Mouse (Mus musculus) embryonic fibroblast, embryonic 13.5 days (primary cell): ENCODE measurements around the gene Smg5. TPM values are rescaled to one million over a fixed set of nuclear protein-coding genes. Genes with fewer than 3 reads are reported as not detected.
"Not testable (repeated sequence)": the region's sequence is repeated elsewhere in the genome, so short reads cannot be mapped to it uniquely, and the experiment has no call there.

Experiments
- H3K27ac ChIP-seq: 2 replicates; pipeline ENCODE4 v1.5.1; 2012; ENCODE audit warnings: low read length, control low read depth, inconsistent platforms; ENCODE audit not compliant: insufficient read depth
- H3K4me1 ChIP-seq: 2 replicates; pipeline ENCODE4 v1.6.1; 2011; ENCODE audit warnings: low read length; ENCODE audit not compliant: control insufficient read depth, insufficient read depth
- H3K4me3 ChIP-seq: 2 replicates; pipeline ENCODE4 v1.5.1; 2011; ENCODE audit warnings: mild to moderate bottlenecking, control low read depth, low read length; ENCODE audit not compliant: insufficient read depth
- CTCF ChIP-seq: IDR thresholded peaks from 2 replicates; pipeline ENCODE4 v1.5.1; 2011; ENCODE audit warnings: mild to moderate bottlenecking, control low read depth, low read length, moderate library complexity, borderline replicate concordance; ENCODE audit not compliant: insufficient read depth
- POLR2A ChIP-seq: IDR thresholded peaks from 2 replicates; pipeline ENCODE4 v1.6.1; 2011; ENCODE audit warnings: low read depth, mild to moderate bottlenecking, control low read depth, low read length, moderate library complexity
- polyA plus RNA-seq: library from polyadenylated mRNA; stranded (reverse); fragments of >200 nt; gene quantifications from 2 replicates; pipeline ENCODE4 v1.2.4, GENCODE M21; 2011; ENCODE audit warnings: low read depth; ENCODE audit not compliant: missing spikeins, insufficient read length

Gene Smg5
- polyA plus RNA-seq, 1 experiment, result 71.6 TPM

DNA sequence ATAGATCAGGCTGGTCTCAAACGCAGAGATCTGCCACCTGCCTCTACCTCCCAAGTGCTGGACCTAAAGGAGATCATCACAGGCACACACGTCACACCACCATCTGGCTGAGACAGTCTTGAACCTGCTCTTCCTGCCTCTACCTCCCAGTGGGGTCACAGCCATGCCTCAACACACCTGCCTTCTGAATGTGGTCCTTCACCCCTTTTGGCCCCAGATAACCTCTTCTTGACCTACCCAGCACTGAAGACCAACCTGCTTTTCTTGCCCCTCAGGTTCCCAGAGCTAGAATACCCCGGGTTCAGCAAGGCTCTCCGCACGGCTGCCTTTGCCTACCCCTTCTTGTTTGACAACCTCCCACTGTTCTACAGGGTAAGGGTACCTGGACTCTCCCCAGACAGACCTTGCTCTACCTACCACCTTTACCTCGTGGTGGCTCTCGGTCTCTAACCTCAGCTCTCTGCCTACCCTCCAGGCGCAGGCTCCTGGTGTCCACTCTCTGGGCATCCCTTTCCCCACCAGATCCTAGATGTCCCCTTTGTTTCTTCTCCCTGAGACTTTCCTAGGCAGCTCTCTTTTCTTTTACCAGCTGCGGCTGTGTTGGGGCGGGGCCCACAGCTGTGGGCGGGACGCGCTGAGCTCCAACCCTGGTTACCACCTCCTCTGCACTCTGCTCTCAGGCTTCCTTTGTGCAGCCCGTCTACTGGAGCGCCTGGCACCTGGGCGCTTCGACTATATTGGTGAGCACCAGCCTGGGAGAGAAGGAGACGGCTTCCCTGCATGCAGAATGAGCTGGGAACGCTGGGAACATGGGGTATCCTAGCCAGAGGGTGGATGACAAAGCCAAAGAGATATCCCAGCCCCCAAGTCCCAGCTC lies 39.9 kb downstream of the Smg5 start:
- H3K4me1 ChIP-seq, H3K27ac ChIP-seq, H3K4me3 ChIP-seq: not testable (repeated sequence)

DNA sequence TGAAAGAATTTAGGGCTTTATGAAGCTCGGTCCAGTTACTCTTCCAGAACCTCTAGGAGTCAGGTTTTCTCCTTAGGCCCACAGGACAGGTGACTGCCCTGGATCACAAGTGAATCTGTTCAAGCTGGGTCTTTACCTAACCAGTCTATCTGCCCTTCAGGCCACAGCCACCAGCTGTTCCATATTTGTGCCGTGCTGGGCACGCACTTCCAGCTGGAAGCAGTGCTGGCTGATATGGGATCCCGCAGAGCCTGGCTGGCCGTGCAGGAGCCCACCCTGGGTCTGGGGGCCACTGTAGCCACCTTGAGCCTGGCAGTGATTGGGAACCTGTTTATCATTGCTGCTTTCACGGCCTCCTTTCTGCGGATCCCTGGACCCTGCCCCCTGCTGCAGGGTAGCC lies 40.6 kb downstream of the Smg5 start:
- H3K27ac ChIP-seq, H3K4me3 ChIP-seq, H3K4me1 ChIP-seq: not testable (repeated sequence)

DNA sequence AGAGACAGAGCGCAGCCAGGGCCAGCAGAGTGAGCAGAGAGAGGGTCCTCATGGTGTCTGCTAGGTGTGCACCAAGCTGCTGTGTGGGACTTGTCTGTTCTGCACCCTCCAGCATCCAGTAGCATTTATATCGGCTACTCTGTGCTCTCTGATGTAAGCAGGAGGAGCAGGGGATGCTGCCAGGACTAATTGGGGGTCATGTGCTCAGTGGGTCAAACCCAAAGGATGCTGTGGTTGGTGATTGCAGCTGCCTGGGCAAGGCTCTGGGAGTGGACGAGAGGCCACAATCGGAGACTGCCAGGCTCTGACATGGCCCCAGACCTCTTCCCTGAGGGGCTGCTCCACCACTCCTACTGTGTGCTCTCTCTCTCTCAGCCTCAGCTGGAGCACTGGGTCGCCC lies 42.5 kb downstream of the Smg5 start, which contains the start of gene Bglap2:
TSS of gene Bglap2 (minus strand) at position 101 of the 400 bp plus-strand sequence.
- not testable (repeated sequence) for H3K27ac ChIP-seq, H3K4me3 ChIP-seq, H3K4me1 ChIP-seq

DNA sequence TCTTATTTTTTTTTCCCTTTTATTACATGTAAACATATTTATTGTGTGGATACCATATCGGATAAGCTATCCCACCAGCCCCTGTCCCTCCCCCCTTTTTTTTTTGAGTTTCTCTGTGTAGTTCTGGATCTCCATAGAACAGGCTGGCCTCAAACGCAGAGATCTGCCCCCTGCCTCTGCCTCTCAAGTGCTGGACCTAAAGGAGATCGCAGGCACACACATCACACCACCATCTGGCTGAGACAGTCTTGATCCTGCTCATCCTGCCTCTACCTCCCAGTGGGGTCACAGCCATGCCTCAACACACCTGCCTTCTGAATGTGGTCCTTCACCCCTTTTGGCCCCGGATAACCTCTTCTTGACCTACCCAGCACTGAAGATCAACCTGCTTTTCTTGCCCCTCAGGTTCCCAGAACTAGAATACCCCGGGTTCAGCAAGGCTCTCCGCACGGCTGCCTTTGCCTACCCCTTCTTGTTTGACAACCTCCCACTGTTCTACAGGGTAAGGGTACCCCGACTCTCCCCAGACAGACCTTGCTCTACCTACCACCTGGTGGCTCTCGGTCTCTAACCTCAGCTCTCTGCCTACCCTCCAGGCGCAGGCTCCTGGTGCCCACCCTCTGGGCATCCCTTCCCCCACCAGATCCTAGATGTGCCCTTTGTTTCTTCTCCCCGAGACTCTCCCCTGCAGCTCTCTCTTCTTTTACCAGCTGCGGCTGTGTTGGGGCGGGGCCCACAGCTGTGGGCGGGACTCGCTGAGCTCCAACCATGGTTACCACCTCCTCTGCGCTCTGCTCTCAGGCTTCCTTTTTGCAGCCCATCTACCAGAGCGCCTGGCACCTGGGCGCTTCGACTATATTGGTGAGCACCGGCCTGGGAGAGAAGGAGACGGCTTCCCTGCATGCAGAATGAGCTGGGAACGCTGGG lies 45.6 kb downstream of the Smg5 start:
- H3K4me3 ChIP-seq, H3K27ac ChIP-seq, H3K4me1 ChIP-seq: not testable (repeated sequence)

DNA sequence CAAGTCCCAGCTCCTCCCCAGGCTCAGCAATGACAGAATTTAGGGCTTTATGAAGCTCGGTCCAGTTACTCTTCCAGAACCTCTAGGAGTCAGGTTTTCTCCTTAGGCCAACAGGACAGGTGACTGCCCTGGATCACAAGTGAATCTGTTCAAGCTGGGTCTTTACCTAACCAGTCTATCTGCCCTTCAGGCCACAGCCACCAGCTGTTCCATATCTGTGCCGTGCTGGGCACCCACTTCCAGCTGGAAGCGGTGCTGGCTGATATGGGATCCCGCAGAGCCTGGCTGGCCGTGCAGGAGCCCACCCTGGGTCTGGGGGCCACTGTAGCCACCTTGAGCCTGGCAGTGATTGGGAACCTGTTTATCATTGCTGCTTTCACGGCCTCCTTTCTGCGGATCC lies 46.3 kb downstream of the Smg5 start:
- H3K4me3 ChIP-seq, H3K4me1 ChIP-seq, H3K27ac ChIP-seq: not testable (repeated sequence)

DNA sequence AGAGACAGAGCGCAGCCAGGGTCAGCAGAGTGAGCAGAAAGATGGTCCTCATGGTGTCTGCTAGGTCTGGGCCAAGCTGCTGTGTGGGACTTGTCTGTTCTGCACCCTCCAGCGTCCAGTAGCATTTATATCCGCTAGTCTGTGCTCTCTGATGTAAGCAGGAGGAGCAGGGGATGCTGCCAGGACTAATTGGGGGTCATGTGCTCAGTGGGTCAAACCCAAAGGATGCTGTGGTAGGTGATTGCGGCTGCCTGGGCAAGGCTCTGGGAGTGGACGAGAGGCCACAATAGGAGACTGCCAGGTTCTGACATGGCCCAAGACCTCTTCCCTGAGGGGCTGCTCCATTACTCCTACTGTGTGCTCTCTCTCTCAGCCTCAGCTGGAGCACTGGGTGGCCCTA lies 48.3 kb downstream of the Smg5 start, which contains the start of gene Bglap:
TSS of gene Bglap (minus strand) at position 101 of the 400 bp plus-strand sequence.
- no peak within 1 kb of the TSS for H3K27ac ChIP-seq
- H3K4me3 ChIP-seq, result no peak within 1 kb of the TSS
- TF ChIP-seq POLR2A (no peak), CTCF (no peak)
- H3K4me1 ChIP-seq, result no peaks in the 10 kb centered on the region

DNA sequence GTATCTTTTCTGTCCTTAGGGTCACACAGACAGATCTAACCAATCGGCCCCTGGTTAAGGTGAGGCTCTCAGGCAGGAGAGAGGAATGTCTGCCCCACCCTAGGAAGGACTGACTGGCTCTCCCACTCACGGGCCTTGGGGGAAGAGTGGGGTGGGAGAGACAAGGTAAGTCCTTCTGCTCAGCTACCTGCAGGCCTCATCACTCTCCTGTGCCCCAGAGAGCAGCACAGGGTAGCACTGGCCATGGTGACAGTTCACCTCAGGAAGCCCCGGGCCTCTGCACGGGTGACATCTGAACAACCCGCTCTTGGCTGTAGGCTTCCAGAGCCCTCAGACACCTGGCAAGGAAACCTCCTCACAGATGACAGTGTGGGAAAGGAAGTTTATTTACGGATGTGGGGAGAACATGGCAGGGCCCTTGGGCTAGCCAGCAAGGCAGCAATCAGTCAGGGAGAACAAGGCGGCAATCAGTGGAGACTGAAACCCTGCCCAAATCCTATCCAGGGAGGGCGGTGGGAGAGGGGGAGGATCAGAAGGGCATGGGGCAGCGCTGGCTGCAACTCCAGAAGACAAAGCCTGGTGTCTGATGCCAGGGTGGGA lies 57.8 kb downstream of the Smg5 start:
- H3K27ac ChIP-seq, result no peak overlapping the region
- no peak overlapping the region for H3K4me3 ChIP-seq
- no peak for TF ChIP-seq POLR2A
- no peak for TF ChIP-seq CTCF
- H3K4me1 ChIP-seq, result no peaks in the 10 kb centered on the region

DNA sequence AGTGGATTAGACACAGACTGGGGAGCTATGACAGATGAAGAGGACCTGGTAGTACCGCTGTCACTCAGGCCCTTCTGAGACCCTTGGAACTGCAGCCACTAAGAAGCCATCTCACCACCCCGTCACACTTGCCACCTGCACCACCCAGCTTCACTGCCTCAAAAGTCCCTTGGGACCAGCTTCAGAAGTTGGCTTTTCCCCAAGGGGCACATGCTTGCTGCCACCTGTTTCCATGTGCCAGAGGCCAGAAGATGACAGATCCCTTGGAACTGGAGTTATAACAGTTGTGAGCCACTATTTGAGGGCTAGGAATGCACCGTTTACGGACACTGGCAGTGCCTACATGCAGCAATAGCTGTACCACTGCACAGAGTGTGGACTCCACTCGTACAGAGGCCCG lies 59.2 kb downstream of the Smg5 start:
- Histone ChIP-seq H3K4me1 (no peaks in the 10 kb centered on the region), H3K27ac (no peak overlapping the region), H3K4me3 (no peak overlapping the region)
- TF ChIP-seq CTCF (no peak), POLR2A (no peak)

DNA sequence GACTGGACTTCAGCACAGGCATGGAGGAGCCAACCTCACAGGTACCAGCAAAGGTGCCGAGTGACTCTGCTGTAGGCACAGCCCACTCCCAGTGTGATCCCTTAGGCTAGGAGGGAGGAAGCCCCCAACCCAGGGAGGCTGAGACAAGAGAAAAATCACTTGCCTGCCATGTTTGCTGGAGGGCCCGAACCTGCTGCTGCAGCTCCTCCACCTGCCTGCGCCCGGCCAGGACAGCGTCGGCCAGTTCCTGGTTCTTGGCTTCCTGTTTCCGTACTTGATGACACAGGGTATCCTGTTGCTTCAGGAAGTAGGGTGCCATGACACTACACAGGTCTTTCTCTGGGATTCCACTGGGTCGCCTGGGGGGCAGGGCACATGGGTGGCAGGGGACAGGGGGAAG lies 59.7 kb downstream of the Smg5 start:
- TF ChIP-seq POLR2A (no peak), CTCF (no peak)

DNA sequence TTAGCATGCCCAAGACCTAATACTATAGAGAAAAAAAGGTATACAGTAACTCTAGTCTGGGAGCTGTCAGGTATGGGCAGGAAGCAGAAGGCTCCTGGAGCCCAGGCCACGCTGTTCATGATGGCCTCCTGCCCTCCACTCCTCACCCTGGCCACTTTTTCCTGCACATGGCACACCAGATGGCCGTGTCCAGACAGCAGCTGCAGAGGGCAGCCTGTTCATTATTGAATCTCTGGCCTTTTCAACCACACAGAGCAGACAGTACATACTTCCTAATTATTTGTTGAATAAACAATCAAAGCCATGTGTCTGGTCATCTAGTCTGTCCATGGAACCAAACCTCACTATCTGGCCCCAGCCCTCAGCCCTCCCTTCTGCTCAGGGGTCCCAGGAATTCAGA lies 62.6 kb downstream of the Smg5 start:
- TF ChIP-seq POLR2A, result no peak
- TF ChIP-seq CTCF, result no peak
- Histone ChIP-seq H3K27ac (no peak overlapping the region), H3K4me1 (no peaks in the 10 kb centered on the region), H3K4me3 (no peak overlapping the region)

More for the DNA sequence above, 59.7 kb downstream of the Smg5 start:
- Histone ChIP-seq H3K27ac (no peak overlapping the region), H3K4me1 (no peaks in the 10 kb centered on the region), H3K4me3 (no peak overlapping the region)
